Mouse (Mus musculus) kidney, adult 9 months (tissue): Measurements from ENCODE around the gene Gp9.
"Not testable (repeated sequence)": the region's sequence is repeated elsewhere in the genome, so short reads cannot be mapped to it uniquely, and the experiment has no call there.

ENCODE experiments used
- DNase-seq: peaks from one replicate; pipeline ENCODE4 v3.0.0; 2022

Gp9 gene

DNA sequence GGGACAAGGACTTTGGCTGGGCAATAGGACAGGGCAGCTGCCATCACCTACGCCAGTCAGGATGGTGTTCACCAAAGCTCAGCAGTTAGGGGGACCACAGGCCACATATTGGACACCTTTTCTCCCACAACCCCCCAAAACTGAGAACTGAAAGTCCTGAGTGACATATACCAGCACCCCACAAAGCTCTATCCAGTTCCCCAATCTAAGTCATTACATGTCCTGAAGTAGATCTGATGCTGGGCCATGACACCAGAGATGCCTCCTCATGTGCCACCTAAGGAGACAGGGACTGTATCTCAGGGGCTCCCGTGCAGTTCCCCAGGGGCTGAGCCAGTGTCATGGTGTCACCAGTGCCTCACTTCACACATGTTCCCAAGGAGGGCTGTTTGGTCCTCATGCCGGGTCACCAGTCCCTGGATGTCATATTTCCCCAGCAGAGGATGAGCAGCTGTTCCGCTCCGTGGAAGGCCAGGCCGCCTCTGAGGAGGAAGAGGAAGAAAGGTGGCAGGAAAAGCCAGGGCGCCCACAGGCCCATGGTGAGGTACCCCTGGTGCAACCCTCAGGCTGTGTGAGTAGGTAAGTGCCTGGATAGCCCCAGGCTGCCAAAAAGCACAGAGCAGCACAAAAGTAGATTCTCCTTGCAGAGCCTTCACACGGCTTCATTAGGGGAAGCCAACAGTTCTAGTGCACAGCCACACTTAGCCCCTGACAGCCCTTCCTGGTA, 27.5 kb upstream of the Gp9 start:
- DNase-seq: no peak

DNA sequence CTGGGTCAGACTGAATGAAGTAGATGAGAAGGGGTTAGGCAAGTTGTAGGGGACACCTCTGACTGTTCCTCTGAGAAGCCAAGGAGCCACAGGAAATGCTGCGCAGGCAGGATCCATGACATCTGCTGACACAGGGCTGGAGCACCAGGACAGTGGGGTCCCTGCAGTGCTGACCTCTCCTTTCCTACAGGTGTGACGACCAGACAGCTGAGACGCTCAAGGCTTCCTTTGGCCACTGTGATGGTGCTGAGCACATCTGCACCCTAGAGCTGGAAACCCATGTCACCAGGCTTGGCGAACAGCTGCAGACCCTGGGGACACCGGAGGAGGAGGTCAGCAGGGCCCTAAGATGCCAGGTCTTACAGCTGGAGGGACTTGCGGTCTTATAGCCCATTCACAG, 26.3 kb upstream of the Gp9 start:
- no peak for DNase-seq

DNA sequence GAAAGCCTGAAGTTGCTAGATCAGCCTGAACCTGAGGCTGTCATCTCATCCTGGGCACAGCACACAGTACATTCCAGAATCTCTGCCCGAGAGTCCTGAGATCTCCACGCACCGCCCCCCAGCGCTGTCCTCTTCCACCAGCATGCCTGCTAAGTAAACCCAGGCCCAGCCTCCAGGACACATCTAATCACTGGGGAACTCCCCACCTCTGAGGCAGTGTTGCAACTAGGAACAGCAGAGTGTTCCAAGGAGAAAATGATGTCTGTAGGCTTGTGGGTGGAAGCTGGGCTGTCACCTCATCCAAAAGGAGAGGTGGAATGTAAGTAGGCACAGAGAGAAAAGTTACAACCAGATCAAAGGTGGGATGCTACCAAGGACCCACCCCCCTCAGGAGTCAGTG, 22.7 kb upstream of the Gp9 start:
- no peak for DNase-seq

DNA sequence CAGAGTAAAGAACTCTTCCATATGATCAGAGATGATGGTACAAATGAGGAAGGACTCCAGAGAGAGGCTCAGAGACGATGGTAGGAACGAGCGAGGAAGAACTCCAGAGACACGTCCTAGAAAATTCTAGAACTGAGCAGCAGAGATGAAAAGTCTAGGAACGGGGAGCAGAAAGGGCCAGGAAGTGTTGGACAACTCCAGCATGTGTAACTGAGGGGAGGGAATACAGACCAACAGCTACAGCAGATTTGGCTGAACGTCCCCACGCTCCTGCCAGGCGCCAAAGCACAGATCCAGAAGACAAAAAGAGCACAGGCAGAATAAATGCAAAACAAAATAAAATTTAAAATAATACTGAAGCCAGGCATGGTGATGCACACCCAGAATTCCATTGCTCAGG, 21.0 kb upstream of the Gp9 start:
- no peak for DNase-seq

DNA sequence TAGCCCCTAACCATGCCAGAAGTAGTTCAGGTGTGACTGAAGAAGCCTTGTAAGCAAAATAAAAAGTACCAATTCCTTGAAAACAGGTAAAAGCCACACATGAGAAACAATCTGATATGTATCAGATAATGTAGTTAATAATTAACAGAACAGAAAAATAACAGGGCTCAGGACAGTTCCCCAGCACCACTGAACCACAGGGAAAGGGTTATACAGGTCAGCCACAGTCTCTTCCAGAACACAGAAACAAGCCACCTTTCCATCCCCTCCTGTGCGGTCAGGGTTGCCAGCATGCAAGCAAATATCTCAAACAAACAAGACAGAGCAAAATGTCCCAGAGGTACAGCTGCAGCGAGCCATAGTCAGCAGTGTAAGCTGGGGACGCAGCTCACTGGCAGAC, 18.5 kb upstream of the Gp9 start:
- DNase-seq: peak; percentile 30

DNA sequence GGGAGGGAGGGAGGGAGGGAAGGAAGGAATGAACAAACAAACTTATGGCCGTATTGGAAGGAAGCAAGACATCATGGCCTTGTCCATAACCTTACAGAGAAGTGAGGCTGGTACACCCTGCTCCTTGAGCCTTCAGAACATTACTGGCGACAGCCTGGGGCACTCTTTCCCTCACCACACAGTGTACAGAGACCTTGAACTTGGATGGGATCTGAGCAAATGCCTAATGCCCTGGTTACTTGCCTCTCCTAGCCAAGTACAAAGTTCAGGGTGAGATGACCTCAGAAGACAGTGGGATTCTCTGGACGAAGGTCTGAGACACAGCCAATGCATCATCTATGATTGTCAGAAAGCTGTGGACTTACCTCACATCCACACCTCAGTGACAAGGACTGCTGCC, 18.0 kb upstream of the Gp9 start:
- peak; percentile 58 for DNase-seq

DNA sequence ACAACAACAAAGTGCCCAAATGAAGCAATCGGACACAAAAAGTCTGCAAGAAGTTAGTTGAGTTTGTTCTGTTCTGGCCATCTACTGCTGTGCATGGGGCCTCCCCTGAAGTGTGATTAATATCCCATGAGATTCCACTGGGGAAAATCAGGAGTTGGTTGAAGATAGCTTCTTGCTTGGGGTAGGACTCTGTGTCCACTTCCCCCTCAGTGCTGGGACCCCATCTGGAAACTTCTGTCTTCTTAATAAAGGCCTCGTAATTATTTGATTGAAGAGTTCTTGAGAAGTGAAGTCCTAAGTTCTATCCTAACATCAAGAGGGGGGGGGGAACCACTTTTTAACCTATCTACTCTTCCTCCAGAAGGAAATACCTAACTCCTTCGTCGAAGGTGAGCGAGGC, 15.7 kb upstream of the Gp9 start:
- DNase-seq: no peak

DNA sequence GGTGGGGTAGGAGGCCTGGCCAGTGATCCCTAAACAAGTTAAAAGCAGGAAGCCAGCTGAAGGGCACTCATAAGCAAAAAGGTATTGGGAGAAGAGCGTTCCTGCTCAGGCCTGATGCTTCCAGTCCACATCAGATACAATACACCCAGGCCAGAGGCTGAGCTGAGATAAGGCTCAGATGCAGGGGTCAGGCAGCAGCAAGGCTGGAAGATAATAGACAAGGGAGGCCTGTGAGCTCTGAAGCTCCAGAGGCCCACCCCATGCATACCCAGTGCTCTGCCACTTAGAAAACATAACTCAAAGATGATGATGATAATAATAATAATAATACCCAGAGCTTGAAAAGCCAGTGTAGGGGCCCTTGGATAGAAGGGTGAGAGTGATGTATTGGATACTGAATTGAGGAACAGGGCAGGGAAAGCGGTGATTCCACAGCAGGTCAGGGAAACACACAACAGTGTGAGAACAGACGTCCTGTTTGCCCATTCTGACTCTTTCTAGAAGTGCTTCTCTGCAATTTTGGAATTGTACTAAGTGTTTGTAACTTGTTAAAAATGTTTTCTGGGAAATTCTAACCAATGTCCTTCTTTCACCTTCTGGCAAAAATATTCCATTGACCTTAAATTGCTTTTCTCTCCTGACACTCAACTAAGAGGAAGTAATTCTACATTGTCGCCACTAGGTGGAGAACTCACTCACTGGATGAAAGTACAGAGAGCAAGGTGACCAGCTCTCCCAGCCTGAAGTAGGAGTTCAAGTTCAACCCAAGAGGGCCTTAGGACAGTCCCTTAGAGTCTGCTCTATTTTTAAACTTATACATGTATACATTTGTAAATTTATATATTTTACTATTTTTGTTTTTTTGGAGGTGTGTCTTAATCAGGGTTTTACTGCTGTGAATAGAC, 14.2 kb upstream of the Gp9 start:
- peak; percentile 66 for DNase-seq

DNA sequence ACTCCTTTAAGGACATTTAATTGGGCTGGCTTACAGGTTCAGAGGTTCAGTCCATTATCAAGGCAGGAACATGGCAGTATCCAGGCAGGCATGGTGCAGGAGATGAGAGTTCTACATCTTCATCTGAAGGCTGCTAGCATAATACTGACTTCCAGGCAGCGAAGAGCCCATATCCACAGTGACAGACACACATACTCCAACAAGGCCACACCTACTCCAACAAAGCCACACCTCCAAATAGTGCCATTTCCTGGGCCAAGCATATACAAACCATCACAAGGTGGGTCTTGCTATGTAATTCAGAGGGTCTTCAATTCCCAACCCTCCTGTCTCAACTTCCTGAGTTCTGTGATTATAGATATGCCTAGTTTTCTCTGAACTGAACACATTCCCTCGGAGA, 13.6 kb upstream of the Gp9 start:
- not testable (repeated sequence) for DNase-seq

DNA sequence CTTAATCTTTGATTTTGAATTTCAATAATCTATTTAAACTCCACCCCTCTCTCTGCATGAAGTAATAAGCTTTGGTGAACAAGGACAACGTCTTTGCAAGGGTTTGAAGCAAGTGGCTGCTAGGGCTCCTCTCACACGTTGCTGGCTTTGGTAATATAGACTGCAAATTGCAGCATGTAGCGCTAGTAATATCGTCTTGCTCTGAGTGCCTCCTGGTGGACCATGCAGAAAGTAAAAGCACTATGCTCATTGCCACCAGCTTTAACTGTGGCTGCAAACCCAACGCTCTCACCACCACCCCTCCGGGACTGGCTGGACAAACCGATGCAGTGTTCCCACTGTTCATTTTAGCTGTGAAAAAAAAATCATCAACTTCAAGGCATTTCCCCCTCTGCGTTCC, 7.2 kb upstream of the Gp9 start:
- no peak for DNase-seq

DNA sequence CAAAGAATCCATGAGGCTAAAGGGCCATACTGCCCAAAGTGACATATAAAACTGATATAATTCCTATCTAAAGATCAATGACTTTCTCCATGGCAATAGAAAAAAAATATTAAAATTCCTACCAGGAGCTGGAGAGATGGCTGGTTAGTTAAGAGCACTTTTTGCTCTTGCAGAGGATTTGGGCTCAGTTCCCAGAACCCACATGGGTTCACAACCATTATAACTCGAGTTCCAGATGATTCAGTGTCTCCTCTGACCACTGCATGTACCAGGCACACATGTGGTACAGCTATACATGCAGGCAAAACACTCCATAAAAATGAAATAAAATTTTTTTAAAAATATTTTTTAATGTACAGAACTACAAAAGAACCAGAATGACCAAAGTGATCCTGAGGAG, 3.4 kb upstream of the Gp9 start:
- no peak for DNase-seq

DNA sequence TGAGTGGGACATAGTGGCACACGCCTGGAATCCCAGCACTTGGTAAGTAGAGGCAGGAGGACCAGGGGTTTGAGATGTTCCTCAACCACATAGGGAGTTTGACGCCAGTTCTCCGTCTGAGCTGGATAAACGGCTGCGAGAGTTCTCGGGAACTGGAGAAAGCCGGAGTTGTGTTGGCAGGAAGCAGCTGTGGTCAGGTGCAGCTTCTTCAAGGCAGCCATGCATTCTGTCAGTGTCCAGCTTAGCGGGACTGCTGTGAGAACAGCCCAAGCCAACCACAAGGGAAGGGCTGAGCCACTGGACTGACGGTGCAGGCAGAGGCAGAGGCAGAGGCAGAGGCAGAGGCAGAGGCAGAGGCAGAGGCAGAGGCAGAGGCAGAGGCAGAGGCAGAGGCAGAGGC, 3.0 kb upstream of the Gp9 start:
- no peak for DNase-seq

DNA sequence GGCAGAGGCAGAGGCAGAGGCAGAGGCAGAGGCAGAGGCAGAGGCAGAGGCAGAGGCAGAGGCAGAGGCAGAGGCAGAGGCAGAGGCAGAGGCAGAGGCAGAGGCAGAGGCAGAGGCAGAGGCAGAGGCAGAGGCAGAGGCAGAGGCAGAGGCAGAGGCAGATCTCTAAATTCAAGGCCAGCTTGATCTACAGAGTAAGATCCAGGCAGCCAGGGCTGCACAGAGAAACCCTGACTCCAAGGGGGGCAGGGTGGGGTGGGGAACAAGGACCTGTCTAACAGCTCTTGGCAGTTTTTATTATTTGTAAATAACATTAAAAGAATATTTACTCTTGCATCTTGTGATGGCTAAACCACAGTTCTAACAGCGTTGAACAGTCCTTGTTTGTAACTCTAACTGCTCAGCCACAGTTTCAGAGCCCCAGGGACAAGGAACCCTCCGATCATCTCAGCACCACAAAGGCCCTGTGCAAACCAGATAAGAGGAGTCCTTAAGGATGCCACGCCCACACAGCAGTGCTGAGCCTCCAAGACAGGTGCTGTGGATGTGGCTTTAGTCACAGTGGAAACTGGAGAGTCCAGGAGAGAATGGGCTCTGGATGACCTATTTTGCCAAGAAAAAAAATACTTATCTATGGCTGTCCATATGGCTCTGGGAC, 2.2 kb upstream of the Gp9 start:
- DNase-seq: no peak

DNA sequence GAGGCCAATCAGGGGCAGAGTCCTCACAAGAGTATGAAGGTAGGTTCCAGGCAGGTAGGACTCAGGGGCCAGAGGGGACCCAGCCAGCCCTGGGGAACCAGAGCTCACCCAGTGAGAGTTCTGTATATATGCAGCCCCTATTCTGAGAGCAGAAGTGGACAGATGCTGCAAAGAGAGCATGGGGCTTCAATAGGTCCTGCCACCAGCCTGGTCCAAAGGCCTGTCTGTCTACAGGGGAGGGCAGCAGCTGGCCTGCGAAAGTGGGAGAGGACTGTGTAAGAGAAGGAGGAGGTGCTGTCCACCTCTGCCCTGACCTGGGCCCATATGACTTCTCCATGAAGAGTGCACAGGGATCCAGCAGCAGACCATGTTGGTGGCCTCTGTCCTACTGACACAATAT, 1.2 kb upstream of the Gp9 start:
- DNase-seq: no peak

DNA sequence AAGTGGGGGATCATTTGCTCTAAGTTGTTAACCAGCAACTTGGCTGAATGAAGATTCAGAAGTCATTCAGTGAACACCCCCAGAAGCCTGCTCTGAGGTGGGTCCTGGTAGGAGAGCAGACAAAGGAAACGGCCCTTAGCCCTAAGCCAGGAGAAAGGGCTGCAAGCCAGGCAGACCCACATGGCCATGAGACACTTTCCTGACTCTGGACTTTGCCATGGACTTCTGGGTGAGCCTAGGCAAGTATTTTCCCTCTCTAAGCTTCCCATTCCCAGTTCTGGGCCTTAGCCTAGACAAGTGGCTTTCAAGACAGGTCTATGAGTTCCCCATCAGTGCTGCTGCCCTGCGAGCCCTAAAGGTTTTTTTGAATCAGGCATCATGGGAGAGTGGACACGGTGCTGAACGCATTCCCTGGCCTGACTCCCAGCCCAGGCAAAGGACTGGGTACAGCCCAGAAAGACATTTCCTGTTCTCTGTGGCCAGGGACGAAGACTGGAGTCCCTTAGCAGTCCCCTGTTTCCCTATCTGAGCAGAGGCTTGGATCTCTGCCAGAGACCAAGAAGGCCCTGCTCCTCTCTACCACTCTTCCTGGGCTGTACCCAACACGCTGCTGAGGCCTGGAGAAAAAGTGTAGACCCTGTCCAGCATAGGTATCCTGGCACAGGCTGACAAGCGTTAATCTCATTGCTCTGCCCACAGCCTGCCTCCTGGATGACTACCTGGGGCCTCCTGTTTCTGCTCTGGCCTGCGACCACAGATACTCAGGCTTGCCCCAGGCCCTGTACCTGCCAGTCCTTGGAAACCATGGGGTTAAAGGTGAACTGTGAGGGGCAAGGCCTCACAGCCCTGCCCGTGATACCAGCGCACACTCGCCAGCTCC, 662 bp downstream of the Gp9 start:
- peak; percentile 35 for DNase-seq

DNA sequence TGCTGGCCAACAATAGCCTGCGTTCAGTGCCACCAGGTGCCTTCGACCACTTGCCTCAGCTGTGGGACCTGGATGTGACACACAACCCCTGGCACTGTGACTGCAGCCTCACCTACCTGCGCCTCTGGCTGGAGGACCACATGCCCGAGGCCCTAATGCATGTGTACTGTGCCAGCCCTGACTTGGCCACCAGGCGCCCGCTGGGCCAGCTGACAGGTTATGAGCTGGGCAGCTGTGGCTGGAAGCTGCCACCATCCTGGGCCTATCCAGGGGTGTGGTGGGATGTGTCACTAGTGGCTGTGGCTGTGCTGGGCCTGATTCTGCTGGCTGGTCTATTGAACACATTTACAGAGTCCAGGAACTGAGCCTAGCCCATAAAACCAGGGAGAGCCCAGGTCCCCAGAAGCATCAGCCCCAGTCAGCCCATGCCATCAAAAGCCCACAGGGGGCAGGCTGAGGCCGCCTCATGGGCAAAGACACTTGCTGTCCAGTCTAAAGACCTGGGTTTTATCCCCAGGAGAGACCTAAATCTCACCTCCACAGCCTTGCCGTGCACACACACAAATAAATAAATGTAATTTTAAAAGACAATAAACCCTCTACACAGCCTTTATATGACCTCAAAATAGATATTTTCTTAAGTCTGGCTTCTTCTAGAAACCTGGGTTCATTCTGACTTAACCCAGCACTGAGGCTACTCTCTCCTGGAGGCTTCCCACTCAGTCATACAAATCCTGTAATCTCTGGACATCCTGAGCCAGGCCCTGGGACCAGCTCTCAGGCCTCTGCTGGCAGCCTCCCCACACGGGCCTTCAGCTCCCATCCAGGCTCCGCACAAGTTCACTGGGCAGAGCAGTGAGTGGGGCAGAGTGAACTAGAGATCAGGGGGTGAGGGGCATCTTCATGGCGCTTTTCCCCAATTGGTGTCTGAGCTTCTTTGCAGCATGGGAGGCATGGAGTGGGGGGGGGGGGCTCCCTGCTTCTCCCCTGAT, 1.6 kb downstream of the Gp9 start:
- DNase-seq: no peak

DNA sequence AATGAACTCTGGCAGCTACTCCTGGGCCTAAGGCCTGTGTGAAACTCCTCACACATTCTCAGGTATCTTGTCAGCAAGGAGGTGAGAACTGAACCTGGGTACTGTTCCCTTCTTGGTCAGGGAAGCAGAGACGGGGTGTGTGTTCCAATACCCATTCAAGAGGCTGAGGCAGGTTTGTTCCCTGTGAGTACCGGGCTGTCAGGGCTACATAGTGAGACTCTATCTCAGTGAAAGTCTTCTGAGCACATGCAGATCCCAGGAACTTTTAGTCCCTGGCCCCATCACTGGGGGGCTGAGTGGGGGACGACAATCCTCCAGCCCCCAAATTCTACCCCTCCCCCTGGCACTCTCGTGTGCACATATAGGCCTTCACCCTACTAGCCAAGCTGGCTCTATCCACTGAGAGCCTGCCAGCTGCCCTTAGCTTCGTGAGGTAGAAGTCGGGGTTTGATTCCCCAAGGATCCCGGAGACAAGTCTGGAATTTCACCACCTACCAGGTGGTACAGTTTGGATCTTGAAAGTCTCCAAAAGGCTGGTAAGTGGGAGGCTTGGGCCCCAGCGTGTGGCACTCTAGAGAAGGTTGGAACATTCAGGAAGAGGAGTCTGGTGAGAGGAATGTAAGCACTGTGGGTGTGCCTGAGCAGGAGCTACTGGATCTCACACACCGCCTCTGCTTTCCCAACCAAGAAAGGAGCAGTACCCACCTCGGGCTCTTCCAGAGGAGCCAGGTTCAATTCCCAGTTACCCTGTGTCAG, 2.9 kb downstream of the Gp9 start:
- no peak for DNase-seq

DNA sequence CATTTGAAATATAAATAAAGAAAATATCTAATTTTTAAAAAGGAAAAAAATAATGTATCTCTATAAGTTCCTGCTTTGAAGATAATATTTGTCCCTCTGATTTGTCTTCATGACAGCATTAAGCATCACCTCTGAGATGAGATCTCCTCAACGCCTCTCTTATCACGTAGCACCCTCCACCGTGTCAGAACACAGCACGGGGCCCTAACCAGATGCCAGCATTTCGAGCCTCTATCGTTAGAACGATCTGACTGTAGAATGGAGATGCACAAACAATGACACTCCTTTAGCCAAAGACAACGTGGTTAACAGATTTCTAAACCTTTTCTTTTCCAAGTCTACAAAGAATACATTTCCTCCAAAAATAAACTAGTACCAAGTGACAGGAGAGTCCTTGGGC, 6.2 kb downstream of the Gp9 start:
- DNase-seq: no peak

DNA sequence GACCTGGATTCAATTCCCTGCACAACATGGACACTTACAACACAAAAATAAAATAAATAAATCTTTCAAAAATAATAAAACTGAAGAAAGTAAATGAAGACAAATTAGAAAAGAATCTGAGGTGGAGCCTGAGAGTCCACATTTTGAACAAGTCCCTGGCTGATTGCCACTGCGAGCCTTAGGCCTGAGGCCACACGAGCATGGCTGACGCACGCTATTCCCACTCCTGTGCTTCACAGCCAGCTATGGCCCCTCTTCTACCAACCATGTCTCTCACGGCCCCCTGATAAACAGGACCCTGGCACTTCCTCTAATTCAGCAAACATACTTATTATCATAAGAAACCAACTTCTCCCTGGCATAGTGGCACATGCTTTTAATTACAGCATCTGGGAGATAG, 8.7 kb downstream of the Gp9 start:
- no peak for DNase-seq

DNA sequence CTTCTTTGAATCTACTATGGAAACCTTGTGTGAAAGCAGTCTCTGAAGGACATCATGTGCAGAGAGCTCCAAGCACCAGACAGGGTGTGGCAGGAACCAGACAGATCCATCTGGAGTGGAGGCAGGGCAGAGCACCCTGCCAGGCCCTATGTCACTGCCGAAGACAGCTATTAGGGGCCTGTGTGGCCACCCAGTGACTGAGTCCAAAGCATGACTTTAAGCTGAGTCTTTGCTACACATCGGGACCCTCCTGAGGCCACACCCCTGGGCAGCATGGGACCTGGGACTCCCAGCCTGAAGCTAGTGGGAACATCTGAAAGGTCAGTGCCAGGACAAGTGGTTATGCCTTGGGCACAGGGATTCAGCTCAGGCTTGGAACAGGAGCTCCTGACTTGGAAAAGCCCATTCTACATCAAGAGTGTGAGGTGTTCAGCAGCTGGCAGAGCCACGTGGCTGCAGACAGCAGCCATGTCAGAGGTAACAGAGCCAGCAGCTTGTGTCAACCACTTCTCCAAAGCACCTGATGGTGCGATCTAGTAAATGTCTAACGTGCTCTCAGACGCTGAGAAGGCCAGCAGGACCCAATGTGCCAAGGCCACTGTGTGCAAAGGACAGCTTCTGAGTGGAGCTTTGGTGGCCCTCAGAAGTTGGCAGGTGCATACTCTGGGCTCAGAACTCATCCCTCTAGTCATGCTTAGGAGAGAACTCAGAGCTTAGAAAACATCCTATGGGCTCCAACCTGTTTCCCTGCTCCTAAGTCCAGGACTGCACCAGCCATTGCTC, 9.4 kb downstream of the Gp9 start:
- DNase-seq: no peak
